Mouse (Mus musculus) neural tube, embryonic 11.5 days (tissue): Measurements from ENCODE around the gene Rsph6a. TPM values are rescaled to one million over a fixed set of nuclear protein-coding genes. Genes with fewer than 3 reads are reported as not detected.

Experiments used
- ATAC-seq: fragments of 200-750 bp; cut with Nextera tagmentation; 2 replicates; pipeline ENCODE4 v1.8.0; 2017; ENCODE audit warnings: moderate number of reproducible peaks, mild to moderate bottlenecking, moderate TSS enrichment, moderate library complexity; ENCODE audit not compliant: insufficient read depth, low FRiP score, low TSS enrichment
- DNase-seq: peaks from one replicate; pipeline ENCODE4 v3.0.0-alpha.2; 2015; ENCODE audit warnings: low spot score
- H3K27ac ChIP-seq: fragments of 300-500 bp; sonication (generic); 2 replicates; pipeline ENCODE4 v1.5.1; 2014; ENCODE audit warnings: low read depth, mild to moderate bottlenecking, low read length
- H3K27me3 ChIP-seq: fragments of 300-500 bp; sonication (generic); 2 replicates; pipeline ENCODE4 v1.6.1; 2014; ENCODE audit warnings: mild to moderate bottlenecking, low read length, mixed read lengths; ENCODE audit not compliant: control insufficient read depth, insufficient read depth
- H3K36me3 ChIP-seq: fragments of 300-500 bp; sonication (generic); 2 replicates; pipeline ENCODE4 v1.6.1; 2014; ENCODE audit warnings: mild to moderate bottlenecking, low read length, moderate library complexity, mixed read lengths; ENCODE audit not compliant: control insufficient read depth, insufficient read depth
- H3K4me1 ChIP-seq: fragments of 300-500 bp; sonication (generic); 2 replicates; pipeline ENCODE4 v1.6.1; 2014; ENCODE audit warnings: low read length, mixed read lengths; ENCODE audit not compliant: control insufficient read depth, insufficient read depth
- H3K4me2 ChIP-seq: fragments of 300-500 bp; sonication (generic); 2 replicates; pipeline ENCODE4 v1.6.1; 2014; ENCODE audit warnings: low read depth, mild to moderate bottlenecking, moderate library complexity
- H3K4me3 ChIP-seq: fragments of 300-500 bp; sonication (generic); 2 replicates; pipeline ENCODE4 v1.5.1; 2014; ENCODE audit warnings: low read depth, low read length
- H3K9ac ChIP-seq: fragments of 300-500 bp; sonication (generic); 2 replicates; pipeline ENCODE4 v1.6.1; 2014; ENCODE audit warnings: mild to moderate bottlenecking, low read length
- H3K9me3 ChIP-seq: fragments of 300-500 bp; sonication (generic); 2 replicates; pipeline ENCODE4 v1.6.1; 2016; ENCODE audit warnings: low read length; ENCODE audit not compliant: control insufficient read depth
- WGBS: fragments of 180-500 bp; shearing (Covaris S2); extraction: QIAGEN DNeasy Blood & Tissue Kit; methylation state at CpG from one replicate; pipeline ENCODE4 v1.1.7; 2014; 5-methylcytosine and 5-hydroxymethylcytosine counted together
- polyA plus RNA-seq: library from polyadenylated mRNA; unstranded; fragments of >200 nt; fragmentation: Nextera tagmentation; extraction: Ambion mirVana; gene quantifications from 2 replicates; pipeline ENCODE4 v1.2.1, GENCODE M21; 2014

Gene Rsph6a
- polyA plus RNA-seq, 1 experiment from 2014 or later: not detected

GRCm38 (mm10) chr7:19088813-19089212 is 34.3 kb downstream of the Rsph6a start:
- ATAC-seq (no peak), DNase-seq (peak; percentile 75)
- Histone ChIP-seq H3K9me3 (no peaks in the 10 kb centered on the region), H3K4me3 (no peak overlapping the region), H3K4me2 (no peak overlapping the region), H3K9ac (no peak overlapping the region), H3K27me3 (peaks cover 9% of the 10 kb centered on the region), H3K27ac (no peak overlapping the region), H3K4me1 (peaks cover 23% of the 10 kb centered on the region), H3K36me3 (peaks cover 3% of the 10 kb centered on the region; the same call in 1 of the 2 replicates)
- WGBS: 49% methylated on average over 10 of the region's 10 CpGs

DNA sequence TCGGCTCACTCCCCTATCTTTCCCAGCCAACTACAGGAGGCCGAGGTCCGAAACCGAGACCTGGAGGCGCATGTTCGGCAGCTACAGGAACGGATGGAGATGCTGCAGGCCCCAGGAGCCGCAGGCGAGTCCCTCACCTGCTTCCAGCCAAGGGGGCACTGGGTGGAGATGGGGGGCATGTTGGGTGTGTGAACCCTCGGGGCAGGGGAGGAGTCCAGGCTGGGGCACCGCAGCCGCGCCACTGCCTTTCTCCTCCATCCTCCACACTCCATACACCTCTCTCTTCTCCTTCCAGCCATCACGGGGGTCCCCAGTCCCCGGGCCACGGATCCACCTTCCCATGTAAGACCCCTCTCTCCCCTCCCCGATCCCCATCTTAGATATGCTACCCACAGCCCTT is 37.4 kb downstream of the Rsph6a start:
- peaks cover 28% of the 10 kb centered on the region for H3K4me1 ChIP-seq
- 21% methylated on average over 17 of the region's 17 CpGs for WGBS
- DNase-seq (no peak), ATAC-seq (no peak)
- H3K27me3 ChIP-seq: peaks cover 9% of the 10 kb centered on the region
- H3K4me2 ChIP-seq: peak overlapping the region; percentile 96
- no peak overlapping the region for H3K27ac ChIP-seq
- H3K36me3 ChIP-seq: peaks cover 3% of the 10 kb centered on the region; the same call in 1 of the 2 replicates
- no peak overlapping the region for H3K9ac ChIP-seq
- H3K9me3 ChIP-seq: no peaks in the 10 kb centered on the region
- H3K4me3 ChIP-seq: no peak overlapping the region

DNA sequence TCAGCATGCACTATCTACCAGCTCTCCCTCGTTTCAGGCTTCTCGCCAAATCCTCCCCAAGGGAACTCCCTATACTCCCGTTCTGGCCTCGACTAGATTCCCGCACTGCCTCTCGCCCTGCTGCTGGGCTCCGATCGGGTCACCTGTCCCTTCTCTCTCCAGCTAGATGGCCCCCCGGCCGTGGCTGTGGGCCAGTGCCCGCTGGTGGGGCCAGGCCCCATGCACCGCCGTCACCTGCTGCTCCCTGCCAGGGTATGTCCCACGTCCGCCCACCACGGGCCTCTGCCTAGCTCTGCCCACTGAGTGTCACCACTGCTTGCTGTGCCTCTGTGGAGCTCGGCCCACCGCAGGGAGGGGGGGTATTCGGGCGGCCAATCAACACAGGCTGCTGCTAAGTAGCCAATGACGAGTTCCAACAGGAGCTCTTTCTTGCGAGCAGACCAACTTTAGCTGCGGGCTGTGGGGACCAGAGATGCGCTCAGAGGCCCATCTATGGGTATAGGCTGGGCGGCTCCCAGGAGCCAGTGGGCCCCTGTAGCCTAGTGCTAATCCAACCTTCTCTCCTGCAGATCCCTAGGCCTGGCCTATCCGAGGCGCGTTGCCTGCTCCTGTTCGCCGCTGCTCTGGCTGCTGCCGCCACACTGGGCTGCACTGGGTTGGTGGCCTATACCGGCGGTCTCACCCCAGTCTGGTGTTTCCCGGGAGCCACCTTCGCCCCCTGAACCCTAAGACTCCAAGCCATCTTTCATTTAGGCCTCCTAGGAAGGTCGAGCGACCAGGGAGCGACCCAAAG is 38.1 kb downstream of the Rsph6a start:
- DNase-seq (peak; percentile 80), ATAC-seq (peak; percentile 45)
- peak overlapping the region; percentile 75 for H3K4me3 ChIP-seq
- peaks cover 9% of the 10 kb centered on the region for H3K27me3 ChIP-seq
- peaks cover 3% of the 10 kb centered on the region; the same call in 1 of the 2 replicates for H3K36me3 ChIP-seq
- peak overlapping the region; percentile 96 for H3K4me2 ChIP-seq
- peak overlapping the region; percentile 49; the same call in 1 of the 2 replicates for H3K27ac ChIP-seq
- H3K4me1 ChIP-seq: peaks cover 28% of the 10 kb centered on the region
- 3% methylated on average over 36 of the region's 38 CpGs for WGBS
- no peaks in the 10 kb centered on the region for H3K9me3 ChIP-seq
- peak overlapping the region; percentile 48 for H3K9ac ChIP-seq

DNA sequence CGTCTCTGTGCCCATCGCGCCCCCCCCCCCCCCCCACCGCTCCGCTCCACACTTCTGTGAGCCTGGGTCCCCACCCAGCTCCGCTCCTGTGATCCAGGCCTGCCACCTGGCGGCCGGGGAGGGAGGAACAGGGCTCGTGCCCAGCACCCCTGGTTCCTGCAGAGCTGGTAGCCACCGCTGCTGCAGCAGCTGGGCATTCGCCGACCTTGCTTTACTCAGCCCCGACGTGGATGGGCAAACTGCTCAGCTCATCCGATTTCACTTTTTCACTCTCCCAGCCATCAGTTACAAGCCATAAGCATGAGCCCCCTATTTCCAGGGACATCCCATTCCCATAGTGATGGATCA is 38.7 kb downstream of the Rsph6a start:
- H3K4me3 ChIP-seq: peak overlapping the region; percentile 75
- ATAC-seq (peak; percentile 40), DNase-seq (peak; percentile 86)
- H3K9me3 ChIP-seq: no peaks in the 10 kb centered on the region
- H3K27me3 ChIP-seq: peaks cover 9% of the 10 kb centered on the region
- peak overlapping the region; percentile 48 for H3K9ac ChIP-seq
- H3K27ac ChIP-seq: peak overlapping the region; percentile 49; the same call in 1 of the 2 replicates
- peaks cover 3% of the 10 kb centered on the region; the same call in 1 of the 2 replicates for H3K36me3 ChIP-seq
- peaks cover 28% of the 10 kb centered on the region for H3K4me1 ChIP-seq
- H3K4me2 ChIP-seq: peak overlapping the region; percentile 96
- WGBS: 1% methylated on average over 12 of the region's 15 CpGs

GRCm38 (mm10) chr7:19093537-19094385 is 39.3 kb downstream of the Rsph6a start:
- ATAC-seq (peak; percentile 82), DNase-seq (peak; percentile 97)
- Histone ChIP-seq H3K4me1 (peaks cover 28% of the 10 kb centered on the region), H3K9ac (peak overlapping the region; percentile 83), H3K27me3 (peaks cover 9% of the 10 kb centered on the region), H3K4me3 (peak overlapping the region; percentile 75), H3K4me2 (peak overlapping the region; percentile 96), H3K27ac (peak overlapping the region; percentile 91), H3K36me3 (0 out of 2 replicates have a peak, but pooled peaks cover 3% of the 10 kb centered on the region), H3K9me3 (no peaks in the 10 kb centered on the region)
- WGBS: under 1% methylated on average over 45 of the region's 45 CpGs

DNA sequence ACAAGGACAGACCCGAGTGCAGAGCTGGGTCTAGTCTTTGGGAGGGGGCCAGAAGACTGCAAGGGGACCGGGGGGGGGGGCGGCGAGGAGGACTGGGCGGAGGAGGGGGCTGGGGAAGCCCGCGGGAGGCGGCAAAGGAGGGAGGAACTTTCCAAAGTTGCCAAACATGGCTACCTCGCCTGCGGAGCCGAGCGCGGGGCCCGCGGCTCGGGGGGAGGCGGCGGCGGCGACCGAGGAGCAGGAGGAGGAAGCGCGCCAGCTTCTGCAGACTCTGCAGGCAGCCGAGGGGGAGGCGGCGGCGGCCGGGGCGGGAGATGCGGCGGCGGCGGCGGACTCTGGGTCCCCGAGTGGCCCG is 40.0 kb downstream of the Rsph6a start, which contains the start of gene Six5:
TSS of gene Six5 (plus strand) at position 124 of the 355 bp plus-strand sequence.
- H3K9me3 ChIP-seq: no peaks in the 10 kb centered on the region
- peak within 1 kb of the TSS; percentile 96 for H3K4me2 ChIP-seq
- H3K36me3 ChIP-seq: 0 out of 2 replicates have a peak, but pooled peaks cover 3% of the 10 kb centered on the region
- peaks cover 9% of the 10 kb centered on the region for H3K27me3 ChIP-seq
- H3K27ac ChIP-seq: peak within 1 kb of the TSS; percentile 91
- peak within 1 kb of the TSS; percentile 83 for H3K9ac ChIP-seq
- ATAC-seq (no peak), DNase-seq (no peak)
- peaks cover 28% of the 10 kb centered on the region for H3K4me1 ChIP-seq
- WGBS: 0% methylated on average over 17 of the region's 36 CpGs
- peak within 1 kb of the TSS; percentile 75 for H3K4me3 ChIP-seq

- no peak for ATAC-seq
- peaks cover 28% of the 10 kb centered on the region for H3K4me1 ChIP-seq
Observed at GRCm38 (mm10) chr7:19094826-19095750, 40.6 kb downstream of the Rsph6a start.

GRCm38 (mm10) chr7:19095751-19096110 is 41.2 kb downstream of the Rsph6a start:
- peak; percentile 81 for DNase-seq
- no peak overlapping the region for H3K27ac ChIP-seq
- peak overlapping the region; percentile 83 for H3K9ac ChIP-seq
- WGBS: under 1% methylated on average over 19 of the region's 19 CpGs
- H3K4me1 ChIP-seq: peaks cover 28% of the 10 kb centered on the region
- no peaks in the 10 kb centered on the region for H3K9me3 ChIP-seq
- peaks cover 8% of the 10 kb centered on the region for H3K27me3 ChIP-seq
- H3K36me3 ChIP-seq: 0 out of 2 replicates have a peak, but pooled peaks cover 1% of the 10 kb centered on the region
- peak overlapping the region; percentile 75 for H3K4me3 ChIP-seq
- ATAC-seq: no peak
- peak overlapping the region; percentile 96 for H3K4me2 ChIP-seq

More at GRCm38 (mm10) chr7:19094826-19095750, 40.6 kb downstream of the Rsph6a start:
- peak overlapping the region; percentile 91 for H3K27ac ChIP-seq
- H3K36me3 ChIP-seq: 0 out of 2 replicates have a peak, but pooled peaks cover 3% of the 10 kb centered on the region
- WGBS: under 1% methylated on average over 77 of the region's 87 CpGs
- peak; percentile 61 for DNase-seq
- no peaks in the 10 kb centered on the region for H3K9me3 ChIP-seq
- peak overlapping the region; percentile 96 for H3K4me2 ChIP-seq
- H3K4me3 ChIP-seq: peak overlapping the region; percentile 75
- H3K9ac ChIP-seq: peak overlapping the region; percentile 83
- H3K27me3 ChIP-seq: peaks cover 9% of the 10 kb centered on the region
